Mouse (Mus musculus): ENCODE data around the gene Lcor. TPM values are rescaled to one million over a fixed set of nuclear protein-coding genes. Genes with fewer than 3 reads are reported as not detected.
A peak's percentile ranks its signal among the peaks of the same experiment; 100 is the strongest.

The Lcor gene
- polyA plus RNA-seq, 1 experiment from 2014 or later: 27.9 TPM

DNA sequence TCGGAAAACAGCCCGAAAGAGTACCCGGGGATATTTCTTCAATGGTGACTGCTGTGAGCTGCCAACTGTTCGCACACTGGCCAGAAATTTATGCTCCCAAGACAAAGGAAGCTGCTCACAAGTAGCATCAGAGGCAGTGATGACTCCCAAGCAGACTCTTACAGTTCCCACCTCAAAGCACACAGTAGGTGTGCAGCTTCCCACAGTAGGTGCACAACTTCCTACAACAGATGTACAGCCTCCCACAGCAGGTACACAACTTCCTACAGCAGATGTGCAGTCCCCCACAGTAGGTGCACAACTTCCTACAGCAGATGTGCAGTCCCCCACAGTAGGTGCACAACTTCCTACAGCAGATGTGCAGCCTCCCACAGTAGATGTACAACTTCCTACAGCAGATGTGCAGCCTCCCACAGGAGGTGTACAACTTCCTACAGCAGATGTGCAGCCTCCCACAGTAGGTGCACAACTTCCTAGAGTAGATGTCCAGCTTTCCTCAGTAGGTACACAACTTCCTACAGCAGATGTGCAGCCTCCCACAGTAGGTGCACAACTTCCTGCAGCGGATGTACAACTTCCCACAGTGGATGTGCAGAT lies 100.6 kb downstream of the Lcor start:
- H3K9me3 ChIP-seq: no peaks in the 10 kb centered on the region
- ATAC-seq (ENCODE audit: low FRiP score): no peak
- 99% methylated on average over 5 of the region's 5 CpGs for WGBS
- no peak overlapping the region for H3K4me2 ChIP-seq
- no peak overlapping the region for H3K27ac ChIP-seq
- H3K27me3 ChIP-seq: no peaks in the 10 kb centered on the region
- H3K4me3 ChIP-seq: no peak overlapping the region
- H3K36me3 ChIP-seq: peaks cover 53% of the 10 kb centered on the region
- H3K4me1 ChIP-seq (replicated peaks): no peaks in the 10 kb centered on the region
- H3K9ac ChIP-seq: no peak overlapping the region

GRCm38 (mm10) chr19:41586752-41587151 lies 104.3 kb downstream of the Lcor start:
- peaks cover 50% of the 10 kb centered on the region for H3K36me3 ChIP-seq
- no peak overlapping the region for H3K27ac ChIP-seq
- peaks cover 18% of the 10 kb centered on the region for H3K4me1 ChIP-seq (replicated peaks)
- no peak overlapping the region for H3K4me2 ChIP-seq
- H3K4me3 ChIP-seq: no peak overlapping the region
- H3K9me3 ChIP-seq: no peaks in the 10 kb centered on the region
- ATAC-seq (ENCODE audit: low FRiP score): no peak
- no peaks in the 10 kb centered on the region for H3K27me3 ChIP-seq
- H3K9ac ChIP-seq: no peak overlapping the region
- WGBS: 92% methylated on average over 10 of the region's 10 CpGs

DNA sequence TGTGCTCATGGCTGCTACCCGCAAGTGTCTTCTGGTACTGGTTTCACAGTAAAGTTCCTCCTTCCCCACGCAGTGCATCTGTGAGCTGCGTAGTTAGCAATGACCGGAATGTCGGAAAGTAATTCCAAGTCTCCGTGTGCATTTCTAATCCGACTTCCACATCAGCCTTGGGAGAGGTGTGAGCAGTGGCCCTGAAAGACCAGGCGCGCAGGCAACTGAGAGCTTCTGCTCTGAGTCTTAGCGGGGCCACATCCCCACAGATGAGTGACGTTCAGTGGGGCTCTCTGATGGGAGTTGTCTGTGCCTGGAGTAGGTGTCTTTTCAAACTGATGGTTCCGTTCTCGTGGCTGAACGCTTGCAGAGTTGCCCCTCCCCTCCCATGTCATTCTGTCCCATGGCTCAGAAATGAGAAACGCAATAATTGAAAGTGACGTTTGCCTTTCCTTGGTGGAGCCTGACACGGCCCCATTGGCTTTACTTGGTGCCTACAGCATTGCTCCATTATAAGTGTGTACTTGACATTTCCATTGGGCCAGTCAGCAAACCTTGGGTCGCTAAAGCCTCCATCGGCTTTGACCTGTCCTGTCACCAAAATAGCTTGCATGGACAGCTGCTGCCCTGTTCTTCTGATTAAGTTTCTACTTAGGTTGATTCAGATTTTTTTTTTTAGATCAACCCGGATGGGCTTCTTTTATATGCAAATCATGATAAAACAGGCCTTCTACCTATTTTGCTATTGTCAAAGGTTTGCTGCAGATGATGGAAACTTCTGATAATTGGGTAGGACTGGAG lies 105.2 kb downstream of the Lcor start:
- Histone ChIP-seq H3K4me2 (no peak overlapping the region), H3K27me3 (no peaks in the 10 kb centered on the region), H3K27ac (no peak overlapping the region), H3K4me3 (no peak overlapping the region), H3K9ac (no peak overlapping the region), H3K36me3 (peaks cover 42% of the 10 kb centered on the region), H3K4me1 (replicated peaks) (peaks cover 24% of the 10 kb centered on the region), H3K9me3 (no peaks in the 10 kb centered on the region)
- ATAC-seq (ENCODE audit: low FRiP score): no peak
- WGBS: 84% methylated on average over 20 of the region's 20 CpGs

- 88% methylated on average over 7 of the region's 7 CpGs for WGBS
- Histone ChIP-seq H3K4me2 (no peak overlapping the region), H3K4me3 (no peak overlapping the region), H3K27ac (no peak overlapping the region), H3K4me1 (replicated peaks) (peaks cover 24% of the 10 kb centered on the region), H3K27me3 (no peaks in the 10 kb centered on the region), H3K9ac (peak overlapping the region; percentile 24; the same call in 1 of the 2 replicates), H3K9me3 (no peaks in the 10 kb centered on the region), H3K36me3 (peaks cover 28% of the 10 kb centered on the region)
- ATAC-seq (ENCODE audit: low FRiP score): no peak
Observed at GRCm38 (mm10) chr19:41589026-41589425, 106.6 kb downstream of the Lcor start.

GRCm38 (mm10) chr19:41589681-41590080 lies 107.2 kb downstream of the Lcor start:
- H3K4me1 ChIP-seq (replicated peaks): peaks cover 24% of the 10 kb centered on the region
- H3K27ac ChIP-seq: no peak overlapping the region
- H3K36me3 ChIP-seq: peaks cover 21% of the 10 kb centered on the region
- no peak overlapping the region for H3K4me2 ChIP-seq
- WGBS: 60% methylated on average over 8 of the region's 8 CpGs
- H3K9me3 ChIP-seq: no peaks in the 10 kb centered on the region
- no peak for ATAC-seq (ENCODE audit: low FRiP score)
- H3K27me3 ChIP-seq: no peaks in the 10 kb centered on the region
- no peak overlapping the region for H3K9ac ChIP-seq
- no peak overlapping the region for H3K4me3 ChIP-seq

DNA sequence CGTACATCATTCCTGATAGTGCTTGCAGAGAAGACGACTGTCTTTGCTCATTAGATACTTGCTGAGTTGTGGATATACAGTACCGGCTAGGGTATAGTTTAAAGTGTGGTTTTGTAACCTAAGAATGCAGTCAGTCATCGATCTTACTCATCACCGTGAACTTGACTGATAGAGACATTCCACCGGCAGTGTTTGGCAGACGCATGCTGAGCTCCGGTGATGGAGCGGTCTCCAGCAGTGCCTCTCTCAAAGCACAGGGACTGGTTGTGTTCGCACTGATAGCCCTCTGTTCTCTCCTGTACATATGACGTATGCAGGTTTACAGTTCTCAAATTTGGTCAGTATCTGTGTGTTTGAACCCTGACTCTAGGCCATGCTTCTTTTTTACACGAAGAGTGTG lies 109.4 kb downstream of the Lcor start:
- no peak overlapping the region for H3K9ac ChIP-seq

DNA sequence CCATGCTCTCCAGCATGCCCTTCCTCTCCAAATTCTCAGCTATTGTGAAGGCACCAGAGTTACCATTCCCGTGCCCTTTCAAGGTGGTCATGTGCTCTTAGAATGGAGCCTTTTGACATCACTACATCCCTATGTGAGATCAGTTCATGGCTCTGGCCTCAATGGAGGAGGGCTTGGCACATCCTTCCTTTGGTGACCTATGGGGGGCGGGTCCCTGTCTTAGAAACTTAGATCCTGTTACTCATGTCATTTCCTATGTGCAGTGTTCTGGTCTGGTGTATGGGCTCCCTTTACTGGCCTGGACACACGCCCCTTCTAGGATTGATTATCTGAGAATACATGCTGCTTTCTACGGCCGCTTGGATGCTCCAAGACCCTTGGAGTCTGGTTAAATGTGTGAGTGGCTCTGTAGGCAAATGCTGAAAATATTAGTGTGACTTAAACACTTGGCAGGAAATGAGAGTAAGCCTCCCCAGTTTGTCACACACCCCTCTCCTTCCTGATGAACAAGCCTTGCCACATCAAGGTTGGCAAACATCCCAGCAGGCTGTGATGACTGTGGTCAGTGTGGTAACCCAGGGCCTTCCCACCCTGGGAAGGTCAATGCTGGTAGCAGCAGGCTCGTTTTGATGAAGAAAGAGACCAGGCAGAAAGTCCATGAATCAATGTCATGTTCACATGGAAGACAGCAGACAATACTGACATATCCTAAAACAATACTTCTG lies 114.9 kb downstream of the Lcor start:
- H3K9me3 ChIP-seq: no peaks in the 10 kb centered on the region
- H3K36me3 ChIP-seq: peaks cover 16% of the 10 kb centered on the region
- ATAC-seq (ENCODE audit: low FRiP score): no peak
- H3K4me3 ChIP-seq: no peak overlapping the region
- H3K27me3 ChIP-seq: no peaks in the 10 kb centered on the region
- H3K4me1 ChIP-seq (replicated peaks): peaks cover 15% of the 10 kb centered on the region
- no peak overlapping the region for H3K27ac ChIP-seq
- WGBS: 81% methylated on average over 6 of the region's 6 CpGs
- no peak overlapping the region for H3K4me2 ChIP-seq
- H3K9ac ChIP-seq: no peak overlapping the region

More for the DNA sequence above, 109.4 kb downstream of the Lcor start:
- Histone ChIP-seq H3K4me1 (replicated peaks) (peaks cover 24% of the 10 kb centered on the region), H3K4me3 (no peak overlapping the region), H3K4me2 (no peak overlapping the region), H3K27ac (peak overlapping the region; percentile 13; the same call in 1 of the 2 replicates), H3K9me3 (no peaks in the 10 kb centered on the region), H3K36me3 (no peaks in the 10 kb centered on the region), H3K27me3 (no peaks in the 10 kb centered on the region)
- 60% methylated on average over 12 of the region's 12 CpGs for WGBS
- ATAC-seq (ENCODE audit: low FRiP score): peak; percentile 49; the same call in 1 of the 2 replicates

- Histone ChIP-seq H3K9ac (no peak overlapping the region), H3K9me3 (no peaks in the 10 kb centered on the region), H3K4me1 (replicated peaks) (peaks cover 14% of the 10 kb centered on the region), H3K27me3 (no peaks in the 10 kb centered on the region), H3K27ac (0 out of 2 replicates have a peak overlapping the region, but pooled peaks have one; percentile 18), H3K4me3 (no peak overlapping the region), H3K4me2 (no peak overlapping the region), H3K36me3 (peaks cover 42% of the 10 kb centered on the region)
- no peak for ATAC-seq (ENCODE audit: low FRiP score)
- WGBS: 47% methylated on average over 11 of the region's 11 CpGs
Observed at GRCm38 (mm10) chr19:41600647-41601046, 118.2 kb downstream of the Lcor start.

GRCm38 (mm10) chr19:41606208-41606987 lies 124.0 kb downstream of the Lcor start:
- H3K4me2 ChIP-seq: no peak overlapping the region
- H3K27me3 ChIP-seq: no peaks in the 10 kb centered on the region
- no peak overlapping the region for H3K4me3 ChIP-seq
- no peaks in the 10 kb centered on the region for H3K9me3 ChIP-seq
- WGBS: 74% methylated on average over 10 of the region's 10 CpGs
- no peak for ATAC-seq (ENCODE audit: low FRiP score)
- peaks cover 68% of the 10 kb centered on the region for H3K36me3 ChIP-seq
- H3K27ac ChIP-seq: no peak overlapping the region
- peaks cover under 1% of the 10 kb centered on the region; the same call in 1 of the 2 replicates for H3K4me1 ChIP-seq (replicated peaks)
- H3K9ac ChIP-seq: no peak overlapping the region

GRCm38 (mm10) chr19:41611683-41612082 lies 129.2 kb downstream of the Lcor start:
- H3K9me3 ChIP-seq: no peaks in the 10 kb centered on the region
- peaks cover 17% of the 10 kb centered on the region for H3K27me3 ChIP-seq
- H3K4me3 ChIP-seq: no peak overlapping the region
- H3K4me1 ChIP-seq (replicated peaks): peaks cover 38% of the 10 kb centered on the region
- no peak overlapping the region for H3K4me2 ChIP-seq
- 80% methylated on average over 6 of the region's 6 CpGs for WGBS
- H3K36me3 ChIP-seq: peaks cover 33% of the 10 kb centered on the region
- no peak overlapping the region for H3K9ac ChIP-seq
- ATAC-seq (ENCODE audit: low FRiP score): no peak
- H3K27ac ChIP-seq: no peak overlapping the region
